Mouse (Mus musculus) heart, postnatal 4 days (tissue): ENCODE data around the gene Agr2. TPM values are rescaled to one million over a fixed set of nuclear protein-coding genes. Genes with fewer than 3 reads are reported as not detected.

Experiments used
- DNase-seq: peaks from one replicate; pipeline ENCODE4 v3.0.0; 2021
- total RNA-seq, 2 experiments: library from RNA; stranded (reverse); gene quantifications; 2 replicates each; pipeline ENCODE4 v1.2.3; 2021

Gene Agr2
- total RNA-seq, 2 experiments from 2014 or later, result not detected

DNA sequence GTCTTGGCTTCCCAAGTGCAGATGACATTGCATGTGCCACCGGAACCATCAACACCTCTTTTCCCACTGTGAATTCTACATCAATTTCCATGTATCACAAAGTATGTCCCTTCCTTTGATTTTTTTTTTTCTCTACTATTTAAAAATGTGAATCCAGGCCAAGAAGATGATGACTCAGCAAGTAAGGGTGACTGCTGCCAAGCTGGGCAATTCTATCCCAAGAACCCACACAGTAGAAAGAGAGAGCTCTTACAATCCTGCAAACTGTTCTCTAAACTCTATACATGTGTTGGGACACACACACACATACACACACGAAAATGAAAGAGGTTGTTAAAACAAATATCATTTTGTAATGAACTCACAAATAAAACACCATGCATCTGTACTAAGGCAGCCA is 34.5 kb downstream of the Agr2 start:
- no peak for DNase-seq

DNA sequence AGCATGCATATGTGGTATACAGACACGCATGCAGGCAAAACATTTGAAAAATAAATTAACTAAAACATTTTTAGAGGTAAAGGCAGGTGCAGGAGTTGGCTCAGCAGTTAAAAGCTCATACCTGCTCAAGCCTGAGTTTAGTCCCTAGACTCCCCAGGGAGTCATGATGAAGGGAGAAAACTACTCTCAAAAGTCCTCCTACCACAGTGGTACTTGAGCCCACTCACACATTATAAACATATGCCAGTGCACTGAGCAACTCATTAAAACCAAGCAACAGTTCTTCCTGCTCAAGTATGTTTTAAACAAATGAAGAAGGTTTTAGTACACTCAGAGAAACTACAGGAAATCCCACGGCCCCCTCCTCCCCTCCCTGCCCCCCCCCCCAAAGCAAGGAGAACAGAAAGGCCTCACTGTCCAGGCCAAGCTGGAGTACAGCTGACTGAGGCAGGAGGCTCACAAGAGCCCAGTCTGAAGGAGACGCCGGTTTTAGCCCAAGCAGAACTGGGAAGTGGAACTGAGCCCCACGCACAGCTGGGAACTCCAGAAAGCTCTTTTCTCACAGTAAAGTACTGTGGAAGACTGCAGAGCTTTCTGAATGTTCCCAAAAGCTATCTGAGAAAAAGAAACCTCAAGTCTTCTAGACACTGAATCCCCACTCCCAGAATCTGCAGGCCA is 36.4 kb downstream of the Agr2 start:
- DNase-seq, result no peak

DNA sequence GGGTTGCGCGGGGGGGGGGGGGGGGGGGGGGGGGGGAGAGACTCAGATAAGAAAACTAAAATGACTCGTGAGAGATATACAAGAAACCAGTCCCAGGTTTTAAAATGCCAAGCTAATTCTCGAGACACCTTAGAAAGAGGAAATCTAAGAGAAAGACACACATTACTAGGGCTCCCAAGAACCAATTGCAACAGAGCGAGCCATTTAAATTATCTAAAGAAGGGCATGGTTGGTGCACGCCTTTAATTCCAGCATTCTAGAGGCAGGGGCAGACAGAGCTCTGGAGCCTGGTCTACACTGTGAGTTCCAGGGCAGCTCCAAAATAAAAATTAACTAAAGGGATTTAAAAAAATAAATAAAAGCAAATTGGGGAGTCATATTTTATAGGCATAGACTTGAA is 37.0 kb downstream of the Agr2 start:
- no peak for DNase-seq

DNA sequence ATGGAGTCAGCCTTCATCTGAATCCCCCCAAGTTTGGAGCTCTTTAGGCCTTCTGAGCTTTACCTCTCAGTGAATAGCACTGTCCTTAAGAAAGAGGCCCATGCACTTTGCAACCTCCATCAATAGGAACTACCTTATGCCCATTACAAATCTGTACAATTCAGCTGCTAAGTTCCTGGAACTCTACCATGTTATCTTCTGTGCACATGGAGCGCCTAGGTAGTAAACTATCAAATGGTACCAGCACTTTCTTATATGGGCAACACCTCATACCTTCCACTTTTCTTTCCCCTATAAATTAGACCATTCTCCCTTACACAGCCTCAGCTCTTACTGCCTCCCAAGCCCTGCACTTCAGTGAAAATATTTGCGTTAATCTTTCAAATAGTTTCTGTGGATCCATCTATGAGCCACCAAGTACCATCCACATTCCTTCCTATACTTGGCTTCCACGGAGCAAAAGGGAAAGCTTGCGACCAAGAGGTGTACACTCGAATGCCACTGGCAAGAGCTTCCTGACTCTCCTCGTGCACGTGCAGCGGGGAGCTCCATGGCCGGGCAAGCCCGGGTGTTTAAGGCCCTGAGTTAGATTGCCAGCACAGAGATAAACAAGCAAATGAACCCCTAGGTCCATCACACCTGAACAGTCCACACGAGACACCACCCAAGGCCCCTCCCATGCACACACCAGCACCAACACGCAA is 38.1 kb downstream of the Agr2 start:
- DNase-seq, result no peak

DNA sequence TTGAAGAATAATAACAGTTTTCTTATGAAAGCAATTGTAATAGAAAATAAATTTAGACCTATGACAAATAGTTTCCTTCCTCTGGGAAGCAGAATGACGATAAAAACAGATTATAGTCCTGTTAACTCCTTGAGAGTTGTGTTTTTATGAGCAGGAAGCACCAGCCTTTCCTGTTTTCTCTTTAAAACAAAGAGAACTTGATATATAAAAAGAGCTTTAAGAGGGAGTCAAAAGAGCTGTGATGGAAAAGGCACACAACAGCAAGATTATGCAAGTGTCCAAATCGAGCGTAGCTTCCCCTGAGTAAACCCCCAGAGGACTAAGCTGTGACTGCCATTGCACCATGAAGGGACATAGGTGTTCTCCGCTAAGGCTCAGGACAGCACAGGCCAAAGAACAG is 39.7 kb downstream of the Agr2 start:
- DNase-seq, result no peak

DNA sequence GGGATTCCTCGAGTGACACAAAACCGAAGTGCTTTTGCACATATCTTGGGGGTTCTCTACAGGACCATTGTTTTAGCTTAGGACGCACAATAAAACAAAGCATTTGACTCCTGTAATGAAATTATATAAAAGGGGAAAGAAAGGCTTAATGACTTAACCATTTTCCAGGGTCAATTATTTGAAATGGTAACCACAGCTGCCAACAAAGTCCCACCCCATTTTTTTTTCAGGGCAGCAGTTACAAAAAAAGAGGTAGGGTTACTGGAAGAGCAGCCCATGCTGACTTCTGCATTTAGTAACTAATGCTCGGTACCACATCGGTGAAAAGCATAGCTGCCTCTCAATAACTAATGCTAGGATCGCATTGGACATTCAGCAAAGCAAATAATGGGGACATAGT is 42.8 kb downstream of the Agr2 start:
- DNase-seq, result no peak

DNA sequence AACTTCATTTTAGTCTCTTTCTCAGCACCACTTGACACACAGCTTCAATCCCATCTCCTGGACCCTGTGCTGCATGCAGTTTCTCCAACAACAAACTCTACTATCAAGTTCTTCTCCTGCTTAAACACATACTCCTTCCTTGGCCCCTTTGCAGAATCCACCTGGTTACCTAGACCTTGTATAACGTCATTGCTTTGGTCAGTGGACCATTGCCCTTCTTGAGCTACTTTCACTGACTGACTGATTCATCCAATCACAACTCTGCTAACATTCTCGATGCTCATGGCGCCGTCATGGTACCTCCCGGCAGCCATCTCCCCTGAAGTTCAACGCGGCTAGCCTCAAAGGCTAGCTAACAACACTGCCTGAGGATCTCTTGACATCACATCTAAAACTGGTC is 43.4 kb downstream of the Agr2 start:
- no peak for DNase-seq

DNA sequence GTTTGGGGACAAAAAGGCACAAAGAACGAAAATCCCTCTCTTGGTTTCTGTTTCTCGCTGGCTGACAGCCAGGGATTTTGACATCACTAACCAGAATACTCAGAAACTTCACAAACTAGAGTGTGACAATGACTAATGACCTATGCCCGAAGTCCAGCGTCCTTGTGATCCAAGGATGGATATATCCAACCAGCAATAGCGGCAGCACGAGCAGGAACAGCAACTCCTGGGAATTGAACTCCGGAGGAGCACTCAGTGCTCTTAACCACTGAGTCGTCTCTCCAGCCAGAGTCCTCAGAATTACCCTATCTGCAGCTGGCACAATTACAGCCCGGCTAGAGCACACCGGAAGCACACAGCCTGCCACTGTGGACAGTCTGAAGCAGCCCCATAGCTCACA is 44.1 kb downstream of the Agr2 start:
- peak; percentile 26 for DNase-seq

DNA sequence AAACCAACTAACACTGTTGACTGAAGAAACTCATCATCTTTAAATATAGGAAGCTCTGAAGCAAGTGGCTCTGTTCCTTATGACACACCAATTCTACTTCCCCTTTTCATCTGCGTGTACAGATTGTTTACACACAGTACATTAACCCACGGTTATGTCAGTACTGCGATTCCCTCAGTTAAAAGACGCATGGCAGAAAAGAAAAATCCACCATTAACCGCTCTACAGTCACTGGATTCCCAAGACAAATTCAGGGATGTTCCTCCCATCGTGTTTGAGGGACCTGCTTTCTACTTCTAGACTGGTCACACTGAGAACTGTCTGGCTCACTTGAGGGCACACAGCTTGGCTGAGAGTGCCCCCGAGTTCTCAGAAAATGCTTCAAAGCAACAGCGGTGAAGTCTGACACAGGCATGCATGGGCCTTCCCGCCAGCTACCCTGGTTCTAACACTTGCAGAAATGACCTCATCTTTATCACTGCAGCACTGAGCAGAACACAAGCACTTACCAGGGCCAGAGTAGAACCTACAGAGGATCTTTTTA is 46.9 kb downstream of the Agr2 start:
- no peak for DNase-seq

DNA sequence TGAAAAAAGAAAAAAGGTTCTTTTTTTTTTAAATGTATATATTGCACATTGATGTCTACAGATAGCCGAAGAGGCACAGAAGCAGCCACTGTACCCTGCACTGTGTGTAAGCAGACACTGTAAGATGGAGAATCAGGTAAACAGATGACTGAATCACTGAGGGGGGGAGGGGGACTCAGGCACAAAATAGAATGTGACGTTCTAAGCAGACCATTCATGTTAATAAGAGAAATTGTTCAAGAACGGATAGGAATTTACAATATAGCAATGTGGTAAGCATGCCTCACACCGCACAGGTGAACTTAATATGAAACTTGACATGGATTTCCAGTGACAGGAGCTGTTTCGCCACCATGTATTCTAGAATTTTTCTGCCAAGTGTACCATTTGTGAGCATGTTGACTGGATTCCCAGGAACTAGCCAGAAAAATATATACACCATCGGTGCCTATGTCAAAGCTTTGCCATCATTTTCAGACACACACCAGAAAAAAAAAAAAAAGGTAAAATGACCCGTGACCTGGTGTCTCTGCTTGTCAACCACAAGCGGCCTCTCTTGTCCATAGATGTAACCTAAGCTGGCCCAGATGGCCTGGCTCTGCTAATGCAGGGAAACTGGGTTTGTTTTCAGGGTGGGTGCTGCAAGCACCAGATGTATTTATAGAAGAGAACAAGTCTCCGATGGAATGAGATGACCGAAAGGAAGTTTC is 48.0 kb downstream of the Agr2 start:
- no peak for DNase-seq

DNA sequence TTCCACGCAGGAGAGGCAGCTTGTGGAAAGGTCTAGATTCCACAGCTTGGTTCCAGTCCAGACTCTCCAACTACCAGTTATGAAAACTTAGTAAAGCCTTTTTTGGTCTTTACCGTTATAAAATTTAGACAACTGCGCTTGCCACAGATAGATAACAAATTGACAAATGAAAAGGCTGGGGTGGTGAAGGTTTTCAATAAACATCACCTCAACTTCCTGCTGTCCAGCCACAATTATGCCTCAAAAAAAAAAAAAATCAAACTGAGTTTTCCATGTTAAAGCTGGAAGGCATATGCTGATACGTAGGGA is 48.5 kb downstream of the Agr2 start:
- DNase-seq, result no peak

DNA sequence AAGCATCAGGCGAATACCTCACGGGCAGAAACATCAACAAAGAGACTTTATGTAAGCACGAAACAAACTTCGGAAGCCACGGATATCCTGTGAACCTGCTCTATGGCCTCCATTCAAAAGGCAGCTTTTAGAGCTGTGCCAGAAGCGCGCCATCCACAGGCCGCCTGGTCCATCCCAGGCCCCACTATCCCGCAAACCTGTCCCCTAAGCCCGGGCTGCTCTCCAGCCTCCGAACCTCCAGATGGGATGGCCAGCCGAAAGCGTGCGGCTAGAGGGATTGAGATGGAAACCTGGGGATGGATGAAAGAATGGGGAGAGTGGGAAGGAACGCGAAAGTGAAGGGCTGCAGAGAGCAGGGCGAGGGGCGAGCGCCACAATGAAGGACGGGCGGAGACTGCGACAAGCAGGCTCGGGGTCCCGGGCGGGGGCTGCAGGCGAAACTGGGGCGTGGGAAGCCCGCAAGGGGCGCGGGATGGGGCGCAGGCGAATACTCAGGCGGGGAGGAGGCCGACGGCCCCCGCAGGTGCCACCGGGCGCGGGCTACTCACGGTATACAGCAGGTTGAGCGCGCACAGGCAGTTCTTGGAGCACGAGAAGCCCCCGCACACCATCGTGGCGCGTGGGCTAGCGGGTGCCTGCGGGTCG is 49.1 kb downstream of the Agr2 start:
- peak; percentile 61 for DNase-seq

DNA sequence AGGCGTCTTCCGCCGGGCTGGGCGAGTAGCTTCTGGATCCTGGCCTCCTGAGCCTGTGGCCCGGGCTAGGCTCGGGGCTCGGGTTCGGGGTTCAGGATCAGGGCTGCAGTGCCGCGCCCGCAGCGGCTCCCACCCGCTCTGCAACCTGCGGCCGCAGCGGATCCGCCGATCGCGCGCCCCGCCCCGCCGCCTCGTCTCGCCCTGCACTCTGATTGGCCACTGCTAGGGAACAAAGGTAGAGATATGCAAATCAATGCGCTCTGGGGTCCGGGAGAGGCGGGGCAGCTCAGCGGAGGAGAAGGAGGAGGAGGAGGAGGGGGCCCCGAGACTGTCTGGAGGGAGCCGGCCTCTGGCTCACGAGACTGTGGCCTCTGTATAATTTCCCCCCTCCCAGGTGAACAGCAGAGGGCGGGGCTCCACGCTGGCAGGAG is 49.7 kb downstream of the Agr2 start, which contains the start of gene Tspan13:
Tspan13 (minus strand) TSS at position 153 of the 431 bp plus-strand sequence.
- peak; percentile 84 for DNase-seq

DNA sequence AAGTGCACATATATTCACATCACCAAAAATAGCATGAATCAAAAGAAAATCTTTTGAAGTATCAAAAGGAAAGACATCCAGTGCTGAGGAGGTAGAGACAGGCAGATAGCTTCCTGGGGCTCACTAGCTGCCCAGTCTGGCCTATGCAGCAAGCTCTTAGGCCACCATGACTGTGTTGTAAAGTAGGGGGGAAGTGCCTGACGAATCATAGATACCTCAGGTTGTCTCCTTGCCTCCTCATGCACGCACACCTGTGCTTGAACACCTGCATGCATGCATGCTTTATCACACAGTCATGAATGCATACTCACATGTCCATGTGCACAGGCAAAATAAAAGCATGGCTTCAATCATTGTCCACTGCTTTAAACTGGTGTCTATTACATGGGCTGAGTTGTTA is 52.0 kb downstream of the Agr2 start:
- DNase-seq, result no peak

DNA sequence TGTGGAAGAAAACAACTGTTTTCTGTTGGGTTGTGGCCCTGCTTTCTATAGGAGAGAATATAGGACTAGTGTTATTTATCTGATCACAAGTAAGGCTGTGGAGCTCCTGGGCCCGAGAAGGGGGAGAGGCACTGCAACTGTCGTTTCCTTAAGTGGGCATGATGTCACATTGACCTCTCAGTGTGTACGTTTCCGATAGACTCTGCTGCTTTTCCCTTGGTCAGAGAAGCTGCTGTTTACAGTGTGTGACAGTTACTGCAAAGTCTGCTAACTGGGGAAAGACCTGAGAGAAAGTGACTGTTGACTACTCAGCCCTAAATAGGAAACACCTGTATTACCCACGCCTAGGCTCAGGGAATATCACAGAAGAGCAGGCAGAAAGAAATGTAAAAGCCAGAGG is 53.5 kb downstream of the Agr2 start:
- no peak for DNase-seq

DNA sequence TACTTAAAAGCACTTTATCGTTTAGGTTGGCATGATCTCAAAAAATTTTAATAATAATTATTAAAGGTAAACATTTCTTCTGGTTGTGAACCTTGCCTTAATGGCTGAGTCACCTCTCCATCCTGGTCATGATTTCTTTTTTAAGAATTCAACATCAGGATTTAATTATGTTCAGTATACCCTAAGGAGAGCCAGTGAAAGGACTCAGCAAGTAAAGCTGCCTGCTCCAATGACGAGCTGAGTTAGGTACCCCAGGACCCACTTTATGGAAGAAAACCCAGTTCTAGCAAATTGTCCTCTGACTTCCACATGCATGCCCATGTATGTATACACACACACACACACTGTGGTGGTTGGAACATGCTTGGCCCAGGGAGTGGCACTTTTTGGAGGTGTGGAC is 54.9 kb downstream of the Agr2 start:
- no peak for DNase-seq

DNA sequence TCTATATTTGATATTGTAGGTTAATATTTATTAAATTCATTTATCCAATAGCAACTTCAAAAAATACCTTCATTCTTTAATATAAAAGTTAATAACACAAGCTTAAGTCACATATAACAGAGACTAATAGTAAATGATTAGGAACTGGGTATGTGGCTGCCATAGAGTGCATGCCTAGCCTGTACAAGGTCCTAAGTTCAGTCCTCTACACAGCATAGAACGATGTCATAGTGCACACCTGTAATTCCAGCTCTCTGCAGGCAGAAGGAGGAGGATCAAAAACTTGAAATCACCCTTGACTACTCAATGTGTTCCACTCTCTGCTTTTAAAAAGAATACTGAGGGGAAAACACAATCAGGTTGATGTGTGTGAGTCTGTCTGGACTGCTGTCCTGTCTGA is 57.6 kb downstream of the Agr2 start:
- no peak for DNase-seq

Other genes starting within 250 kb of the Agr2 start
- not detected for gene Agr3, start 67.3 kb upstream of the Agr2 start, total RNA-seq
- 10 to 100 TPM; 53.1 to 59.6 TPM for gene Tspan13, start 49.6 kb downstream of the Agr2 start, total RNA-seq
- gene Ankmy2, start 164.2 kb downstream of the Agr2 start, total RNA-seq, result 10 to 100 TPM; 22.1 to 23.6 TPM
- gene Bzw2, start 165.2 kb downstream of the Agr2 start, total RNA-seq, result 100 to 1,000 TPM; 168 to 170 TPM